ENCODE assay signal across 8 mouse cellular contexts in the genomic region with DNA sequence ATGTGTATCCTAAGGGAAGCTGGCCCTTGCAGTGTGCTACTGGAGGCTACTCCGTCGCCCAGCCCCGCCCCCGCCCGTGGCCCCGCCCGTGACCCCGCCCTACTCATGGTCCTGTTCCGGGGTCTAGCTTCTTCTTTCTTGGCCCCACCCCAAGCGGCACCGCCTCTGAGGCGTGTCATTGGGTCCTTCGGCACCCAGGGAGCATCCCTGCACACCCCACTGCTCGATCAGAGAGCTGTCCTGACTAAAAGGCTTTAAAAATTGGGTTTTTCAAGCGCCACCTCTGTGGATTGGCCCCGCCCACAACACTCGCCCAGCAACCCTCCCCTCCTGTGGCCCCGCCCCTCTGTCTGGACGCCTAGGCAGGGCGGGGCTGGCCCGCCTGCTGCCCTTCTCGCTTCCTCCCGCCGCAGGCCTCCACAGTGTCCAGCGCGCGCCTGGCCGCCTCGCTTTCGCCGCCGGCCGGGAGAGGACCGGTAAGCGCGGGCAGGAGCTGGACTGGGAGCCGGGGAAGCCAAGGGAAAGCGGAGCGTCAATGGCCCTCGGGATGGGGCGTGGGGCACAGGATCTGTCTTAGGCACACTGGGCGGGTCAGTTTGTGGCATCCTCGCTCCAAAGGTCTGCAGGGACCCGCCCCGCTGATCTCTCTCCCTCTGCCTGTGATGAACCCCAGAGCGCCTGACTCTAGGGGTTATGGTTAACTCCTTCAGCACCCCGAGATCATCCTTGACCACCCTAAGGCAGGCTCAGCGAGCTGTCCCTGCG. TPM values are rescaled to one million over a fixed set of nuclear protein-coding genes. Genes with fewer than 3 reads are reported as not detected.
DNase-seq lines count a peak whose midpoint lies in the region; ATAC-seq and TF ChIP-seq lines count a peak whose summit lies in the region.

A gene (plus strand): TSS at position 193 of the 765 bp plus-strand sequence.

- peak; percentile 92 for ATAC-seq in embryonic facial prominence, embryonic 15.5 days (ENCODE audit: insufficient number of reproducible peaks, low FRiP score, low TSS enrichment, low read depth)
- ATAC-seq in kidney, embryonic 15.5 days (replicated peaks; ENCODE audit: low FRiP score), result peak; percentile 96
- peak; percentile 80 for ATAC-seq in monocyte, adult 5-6 weeks (replicated peaks; ENCODE audit: insufficient number of reproducible peaks, low FRiP score, low TSS enrichment, poor library complexity, severe bottlenecking)

- no peak for TF ChIP-seq CTCF in bone marrow, adult 2 months (IDR thresholded peaks at IDR 0.05; ENCODE audit: control insufficient read depth, insufficient read depth, low read length)

- WGBS in bone marrow, adult 2 months, result 2% methylated on average over 49 of the region's 49 CpGs
- WGBS in embryonic facial prominence, embryonic 15.5 days, result under 1% methylated on average over 49 of the region's 49 CpGs
- under 1% methylated on average over 49 of the region's 49 CpGs for WGBS in kidney, embryonic 15.5 days

- peak; percentile 21; the same call in 1 of the 2 replicates for TF ChIP-seq POLR2A in bone marrow, adult 2 months (IDR thresholded peaks at IDR 0.05; ENCODE audit: borderline replicate concordance, control insufficient read depth, low read depth, low read length)

- DNase-seq in 416B (ENCODE audit: low read depth) (peak; percentile 91), liver (peak; percentile 97)
- DNase-seq in heart, adult 9 months (ENCODE audit: low spot score in 2 of 2), result peak; percentile 93 to 96
- DNase-seq in spleen, postnatal 4 days (ENCODE audit: low spot score in 2 of 2), result peak; percentile 91 to 95

- peak within 1 kb of the TSS; percentile 50 for H3K9ac ChIP-seq in embryonic facial prominence, embryonic 15.5 days
- H3K9ac ChIP-seq in kidney, embryonic 15.5 days, result peak within 1 kb of the TSS; percentile 65

- H3K36me3 ChIP-seq in embryonic facial prominence, embryonic 15.5 days, result no peaks in the 10 kb centered on the region
- H3K36me3 ChIP-seq in kidney, embryonic 15.5 days, result no peaks in the 10 kb centered on the region

- H3K27me3 ChIP-seq in embryonic facial prominence, embryonic 15.5 days, result peaks cover 4% of the 10 kb centered on the region; the same call in 1 of the 2 replicates
- H3K27me3 ChIP-seq in kidney, embryonic 15.5 days, result no peaks in the 10 kb centered on the region

- peak within 1 kb of the TSS; percentile 75 for H3K27ac ChIP-seq in bone marrow, adult 2 months (ENCODE audit: control insufficient read depth, insufficient read depth, low read depth, low read length, poor library complexity)
- no peak within 1 kb of the TSS; the same call in 1 of the 2 replicates for H3K27ac ChIP-seq in embryonic facial prominence, embryonic 15.5 days (replicated peaks)
- H3K27ac ChIP-seq in kidney, embryonic 15.5 days, result peak within 1 kb of the TSS; percentile 78

- peaks cover 7% of the 10 kb centered on the region for H3K4me1 ChIP-seq in bone marrow, adult 2 months (ENCODE audit: control insufficient read depth, insufficient read depth, low read length)
- 0 out of 2 replicates have a peak, but pooled peaks cover 12% of the 10 kb centered on the region for H3K4me1 ChIP-seq in embryonic facial prominence, embryonic 15.5 days
- H3K4me1 ChIP-seq in kidney, embryonic 15.5 days, result peaks cover 29% of the 10 kb centered on the region

- H3K4me2 ChIP-seq in embryonic facial prominence, embryonic 15.5 days (replicated peaks), result peak within 1 kb of the TSS; percentile 92
- H3K4me2 ChIP-seq in kidney, embryonic 15.5 days, result peak within 1 kb of the TSS; percentile 95

- peak within 1 kb of the TSS; percentile 68 for H3K4me3 ChIP-seq in bone marrow, adult 2 months (replicated peaks; ENCODE audit: control insufficient read depth, low read depth, low read length)
- peak within 1 kb of the TSS; percentile 63 for H3K4me3 ChIP-seq in embryonic facial prominence, embryonic 15.5 days (replicated peaks)
- peak within 1 kb of the TSS; percentile 65 for H3K4me3 ChIP-seq in kidney, embryonic 15.5 days (replicated peaks)

- H3K9me3 ChIP-seq in embryonic facial prominence, embryonic 15.5 days (replicated peaks), result no peaks in the 10 kb centered on the region
- no peaks in the 10 kb centered on the region for H3K9me3 ChIP-seq in kidney, embryonic 15.5 days (replicated peaks)

RNA-seq across cellular contexts. Expression of the gene that starts here (rescaled TPM):
- 4.8 and 6.3 TPM in 2 replicates for polyA plus RNA-seq in bone marrow, adult 2 months (2011; ENCODE audit: insufficient read depth, insufficient read length, low replicate concordance, missing spikeins)
- 5.3 and 6.1 TPM in 2 replicates for polyA plus RNA-seq in embryonic facial prominence, embryonic 15.5 days (2015; fragmentation: Nextera tagmentation; extraction: Ambion mirVana)
- polyA plus RNA-seq in kidney, embryonic 15.5 days (2015; fragmentation: Nextera tagmentation; extraction: Ambion mirVana), result 6.2 and 7.6 TPM in 2 replicates
- 10.1 to 17.7 TPM (median 15.7 TPM) in 3 replicates for total RNA-seq in monocyte, adult 5-6 weeks (2017)
